Mouse (Mus musculus): ENCODE measurements at regions not wholly inside any gene's neighbourhood (a gene's known extent, or its start where the extent isn't known, plus 50 kb on each side); places are given as distances from the start of the nearest gene placed in this dataset.

GRCm38 (mm10) chr14:100485489-100485888, 201.0 kb upstream of the Klf12 start:
- H3K4me3 ChIP-seq (ENCODE audit: low read depth, low read length), result no peak overlapping the region
- no peaks in the 10 kb centered on the region for H3K36me3 ChIP-seq (ENCODE audit: insufficient read depth)
- no peak overlapping the region for H3K4me2 ChIP-seq (ENCODE audit: low read depth)
- H3K27me3 ChIP-seq (ENCODE audit: insufficient read depth, low read length), result no peaks in the 10 kb centered on the region
- H3K9me3 ChIP-seq (ENCODE audit: low read length), result no peaks in the 10 kb centered on the region
- ATAC-seq, result no peak
- H3K4me1 ChIP-seq (ENCODE audit: insufficient read depth), result no peaks in the 10 kb centered on the region
- no peak overlapping the region for H3K27ac ChIP-seq (ENCODE audit: low read depth, low read length)
- WGBS, result 73% methylated on average over 3 of the region's 3 CpGs
- TF ChIP-seq CTCF (IDR thresholded peaks at IDR 0.05; ENCODE audit: low read depth), result peak; percentile 51
- peak; percentile 18 for DNase-seq
- no peak overlapping the region for H3K9ac ChIP-seq

GRCm38 (mm10) chr14:100484101-100484500, 199.6 kb upstream of the Klf12 start:
- no peaks in the 10 kb centered on the region for H3K4me1 ChIP-seq (ENCODE audit: insufficient read depth)
- DNase-seq (no peak), ATAC-seq (no peak)
- no peak overlapping the region for H3K9ac ChIP-seq
- H3K9me3 ChIP-seq (ENCODE audit: low read length), result no peaks in the 10 kb centered on the region
- no peak for TF ChIP-seq CTCF (IDR thresholded peaks at IDR 0.05; ENCODE audit: low read depth)
- H3K36me3 ChIP-seq (ENCODE audit: insufficient read depth), result no peaks in the 10 kb centered on the region
- no peak overlapping the region for H3K27ac ChIP-seq (ENCODE audit: low read depth, low read length)
- WGBS, result 78% methylated on average over 5 of the region's 5 CpGs
- H3K27me3 ChIP-seq (ENCODE audit: insufficient read depth, low read length), result no peaks in the 10 kb centered on the region
- no peak overlapping the region for H3K4me3 ChIP-seq (ENCODE audit: low read depth, low read length)
- H3K4me2 ChIP-seq (ENCODE audit: low read depth), result no peak overlapping the region

GRCm38 (mm10) chr14:100477595-100478380, 193.3 kb upstream of the Klf12 start:
- peaks cover 8% of the 10 kb centered on the region; the same call in 1 of the 2 replicates for H3K4me1 ChIP-seq (ENCODE audit: insufficient read depth)
- 0 out of 2 replicates have a peak overlapping the region, but pooled peaks have one; percentile 15 for H3K27ac ChIP-seq (ENCODE audit: low read depth, low read length)
- peak overlapping the region; percentile 77 for H3K4me2 ChIP-seq (ENCODE audit: low read depth)
- no peaks in the 10 kb centered on the region for H3K9me3 ChIP-seq (ENCODE audit: low read length)
- H3K36me3 ChIP-seq (ENCODE audit: insufficient read depth), result no peaks in the 10 kb centered on the region
- H3K4me3 ChIP-seq (ENCODE audit: low read depth, low read length), result peak overlapping the region; percentile 39
- H3K27me3 ChIP-seq (ENCODE audit: insufficient read depth, low read length), result no peaks in the 10 kb centered on the region
- ATAC-seq (peak; percentile 98), DNase-seq (peak; percentile 69)
- TF ChIP-seq CTCF (IDR thresholded peaks at IDR 0.05; ENCODE audit: low read depth), result 0 out of 2 replicates have a peak, but pooled peaks have one; percentile 15
- WGBS, result 6% methylated on average over 22 of the region's 22 CpGs
- H3K9ac ChIP-seq, result peak overlapping the region; percentile 49

- H3K27me3 ChIP-seq (ENCODE audit: insufficient read depth, low read length), result no peaks in the 10 kb centered on the region
- H3K9ac ChIP-seq, result no peak overlapping the region
- no peak for DNase-seq
- H3K4me3 ChIP-seq (ENCODE audit: low read depth, low read length), result no peak overlapping the region
- H3K4me2 ChIP-seq (ENCODE audit: low read depth), result no peak overlapping the region
- 85% methylated on average over 3 of the region's 3 CpGs for WGBS
- no peaks in the 10 kb centered on the region for H3K9me3 ChIP-seq (ENCODE audit: low read length)
- H3K27ac ChIP-seq (ENCODE audit: low read depth, low read length), result no peak overlapping the region
- no peaks in the 10 kb centered on the region for H3K36me3 ChIP-seq (ENCODE audit: insufficient read depth)
- no peak for ATAC-seq
- no peak for TF ChIP-seq CTCF (IDR thresholded peaks at IDR 0.05; ENCODE audit: low read depth)
- H3K4me1 ChIP-seq (ENCODE audit: insufficient read depth), result no peaks in the 10 kb centered on the region
Measured at GRCm38 (mm10) chr14:100468311-100468710, 183.8 kb upstream of the Klf12 start.

- 90% methylated on average over 6 of the region's 6 CpGs for WGBS
- H3K4me2 ChIP-seq (ENCODE audit: low read depth), result no peak overlapping the region
- H3K27ac ChIP-seq (ENCODE audit: low read depth, low read length), result no peak overlapping the region
- no peak for DNase-seq
- H3K4me1 ChIP-seq (ENCODE audit: insufficient read depth), result peaks cover 27% of the 10 kb centered on the region
- H3K27me3 ChIP-seq (ENCODE audit: insufficient read depth, low read length), result peaks cover 5% of the 10 kb centered on the region
- no peaks in the 10 kb centered on the region for H3K9me3 ChIP-seq (ENCODE audit: low read length)
- no peak overlapping the region for H3K9ac ChIP-seq
- ATAC-seq, result no peak
- H3K4me3 ChIP-seq (ENCODE audit: low read depth, low read length), result no peak overlapping the region
- TF ChIP-seq CTCF (IDR thresholded peaks at IDR 0.05; ENCODE audit: low read depth), result no peak
- no peaks in the 10 kb centered on the region for H3K36me3 ChIP-seq (ENCODE audit: insufficient read depth)
Measured at GRCm38 (mm10) chr14:100462321-100462720, 177.8 kb upstream of the Klf12 start.

GRCm38 (mm10) chr14:100461141-100462043, 176.9 kb upstream of the Klf12 start:
- Histone ChIP-seq H3K9ac (peak overlapping the region; percentile 44), H3K4me2 (ENCODE audit: low read depth) (peak overlapping the region; percentile 33), H3K27ac (ENCODE audit: low read depth, low read length) (peak overlapping the region; percentile 85), H3K4me1 (ENCODE audit: insufficient read depth) (peaks cover 27% of the 10 kb centered on the region), H3K9me3 (ENCODE audit: low read length) (no peaks in the 10 kb centered on the region), H3K36me3 (ENCODE audit: insufficient read depth) (no peaks in the 10 kb centered on the region), H3K4me3 (ENCODE audit: low read depth, low read length) (peak overlapping the region; percentile 13; the same call in 1 of the 2 replicates), H3K27me3 (ENCODE audit: insufficient read depth, low read length) (peaks cover 5% of the 10 kb centered on the region)
- TF ChIP-seq CTCF (IDR thresholded peaks at IDR 0.05; ENCODE audit: low read depth), result no peak
- peak; percentile 86 for DNase-seq
- peak; percentile 92 for ATAC-seq
- 15% methylated on average over 12 of the region's 12 CpGs for WGBS
